Mouse (Mus musculus): ENCODE measurements at regions not wholly inside any gene's neighbourhood (a gene's known extent, or its start where the extent isn't known, plus 50 kb on each side); places are given as distances from the start of the nearest gene placed in this dataset.

GRCm38 (mm10) chr1:189581427-189581826, 106.5 kb downstream of the Cenpf start:
- no peak for TF ChIP-seq CTCF (IDR thresholded peaks at IDR 0.05)
- no peak for TF ChIP-seq POLR2A (IDR thresholded peaks at IDR 0.05; ENCODE audit: insufficient read depth, low read depth, low read length)
- TF ChIP-seq EP300 (IDR thresholded peaks at IDR 0.05; ENCODE audit: insufficient read depth, low read depth, low read length) = no peak
